Mouse (Mus musculus): Measurements from ENCODE around the gene Trmt2a.

GRCm38 (mm10) chr16:18250828-18251790 is 2.6 kb downstream of the Trmt2a start:
- TF ChIP-seq CTCF (IDR thresholded peaks at IDR 0.05; ENCODE audit: low read depth) (no peak), EP300 (IDR thresholded peaks at IDR 0.05; ENCODE audit: low read depth) (no peak)
